Mouse (Mus musculus): Measurements from ENCODE around the gene Eid1. TPM values are rescaled to one million over a fixed set of nuclear protein-coding genes. Genes with fewer than 3 reads are reported as not detected.

The Eid1 gene
- polyA plus RNA-seq, 1 experiment from 2014 or later = 147 TPM

DNA sequence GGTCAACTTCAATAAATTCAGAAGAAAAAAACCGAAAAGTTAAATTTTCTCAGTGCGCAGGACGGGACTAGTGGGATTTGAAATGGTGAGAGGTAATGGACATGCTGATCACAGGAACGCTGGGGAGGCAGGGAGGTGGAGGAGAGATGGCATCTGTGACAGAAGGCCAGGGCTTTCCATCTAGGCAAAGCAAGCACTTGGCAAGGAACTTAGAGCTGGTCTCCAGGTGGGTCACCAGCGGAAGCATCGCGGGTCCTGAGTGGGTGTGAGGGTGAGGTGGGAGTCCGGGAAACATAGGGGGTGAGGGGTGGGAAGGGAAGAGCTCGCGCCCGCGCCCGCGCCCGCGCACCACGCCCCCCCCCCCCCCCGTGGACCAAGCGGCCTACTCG is 333 bp upstream of the Eid1 start:
- Histone ChIP-seq H3K9me3 (no peaks in the 10 kb centered on the region), H3K36me3 (no peaks in the 10 kb centered on the region), H3K4me1 (no peaks in the 10 kb centered on the region), H3K27me3 (replicated peaks) (no peaks in the 10 kb centered on the region), H3K4me3 (replicated peaks) (peak overlapping the region; percentile 85), H3K9ac (peak overlapping the region; percentile 6; the same call in 1 of the 2 replicates), H3K4me2 (peak overlapping the region; percentile 68), H3K27ac (peak overlapping the region; percentile 91)
- no peak for ATAC-seq (ENCODE audit: insufficient read depth, low FRiP score, low read depth)
- 24% methylated on average over 8 of the region's 20 CpGs for WGBS

GRCm38 (mm10) chr2:125681811-125682210 is 8.9 kb downstream of the Eid1 start:
- H3K9me3 ChIP-seq = no peaks in the 10 kb centered on the region
- 56% methylated on average over 9 of the region's 9 CpGs for WGBS
- no peak for ATAC-seq (ENCODE audit: insufficient read depth, low FRiP score, low read depth)

DNA sequence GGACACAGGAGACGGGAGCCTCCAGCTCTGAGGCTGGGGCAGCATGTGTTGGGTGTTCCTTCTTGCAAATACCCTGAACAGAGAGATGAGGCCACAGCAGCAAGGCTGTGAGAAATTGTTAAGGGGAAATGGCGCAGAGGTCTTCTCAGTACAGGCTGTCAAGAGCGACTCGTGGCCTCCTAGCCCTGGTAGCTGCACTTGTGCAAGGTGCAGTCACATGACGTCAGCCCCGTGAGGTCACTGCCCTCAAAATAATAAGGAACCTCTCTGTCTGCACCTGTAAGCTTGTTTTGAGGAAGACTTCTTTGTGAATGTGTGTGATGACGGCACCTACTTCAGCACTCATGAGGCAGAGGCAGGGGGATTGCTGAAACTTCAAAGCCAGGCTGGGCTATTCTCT is 11.0 kb downstream of the Eid1 start:
- WGBS = 78% methylated on average over 7 of the region's 7 CpGs
- no peak overlapping the region for H3K4me2 ChIP-seq
- no peak overlapping the region for H3K4me3 ChIP-seq (replicated peaks)
- no peaks in the 10 kb centered on the region for H3K36me3 ChIP-seq
- 0 out of 2 replicates have a peak, but pooled peaks cover 6% of the 10 kb centered on the region for H3K27me3 ChIP-seq (replicated peaks)
- no peak overlapping the region for H3K27ac ChIP-seq
- H3K9ac ChIP-seq = no peak overlapping the region
- ATAC-seq (ENCODE audit: insufficient read depth, low FRiP score, low read depth) = no peak
- H3K9me3 ChIP-seq = no peaks in the 10 kb centered on the region
- H3K4me1 ChIP-seq = no peaks in the 10 kb centered on the region

More at GRCm38 (mm10) chr2:125681811-125682210, 8.9 kb downstream of the Eid1 start:
- Histone ChIP-seq H3K4me1 (no peaks in the 10 kb centered on the region), H3K27ac (no peak overlapping the region), H3K9ac (no peak overlapping the region), H3K4me2 (no peak overlapping the region; the same call in 1 of the 2 replicates), H3K36me3 (no peaks in the 10 kb centered on the region), H3K27me3 (replicated peaks) (0 out of 2 replicates have a peak, but pooled peaks cover 6% of the 10 kb centered on the region), H3K4me3 (replicated peaks) (no peak overlapping the region)

DNA sequence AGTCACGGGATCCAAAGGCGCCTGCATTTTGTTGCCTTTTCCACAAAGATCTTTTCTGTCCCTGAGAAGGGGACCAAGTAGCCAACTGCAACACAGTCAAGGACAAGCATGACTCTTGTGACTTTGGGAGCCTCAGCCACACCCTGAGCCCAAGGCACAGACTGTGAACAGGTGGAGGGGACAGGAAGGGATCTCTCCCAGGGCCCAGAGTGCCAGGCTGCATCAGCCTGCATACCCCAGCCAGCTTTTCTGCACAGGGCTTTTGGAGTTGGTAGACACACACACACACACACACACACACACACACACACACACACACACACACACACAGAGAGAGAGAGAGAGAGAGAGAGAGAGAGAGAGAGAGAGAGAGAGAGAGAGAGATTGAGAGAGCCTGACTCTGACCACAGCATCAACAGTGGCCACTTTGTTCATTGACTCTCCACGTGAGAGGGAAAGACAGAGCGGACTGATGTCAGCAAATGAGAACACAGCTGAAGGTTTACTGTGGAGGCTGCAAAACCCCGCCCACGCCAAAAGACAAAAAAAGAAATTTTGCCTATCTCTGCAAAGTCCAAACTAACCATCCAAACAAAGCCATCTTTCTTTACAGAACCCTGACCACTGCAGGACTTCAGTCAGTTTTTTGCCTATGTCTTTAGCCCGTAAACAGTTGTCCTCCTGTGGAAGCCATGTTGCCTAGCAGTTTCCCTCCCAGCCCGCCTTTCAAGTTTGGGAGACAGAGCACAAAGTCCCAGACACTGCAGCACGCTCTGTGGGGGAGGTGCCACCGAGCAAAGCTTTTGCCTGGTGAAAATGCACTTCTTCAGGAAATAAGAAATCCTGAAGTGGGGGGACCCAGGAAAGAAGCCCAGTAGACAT is 11.9 kb downstream of the Eid1 start:
- peak overlapping the region; percentile 13; the same call in 1 of the 2 replicates for H3K27ac ChIP-seq
- 59% methylated on average over 10 of the region's 10 CpGs for WGBS
- H3K9ac ChIP-seq = no peak overlapping the region
- ATAC-seq (ENCODE audit: insufficient read depth, low FRiP score, low read depth) = 0 out of 2 replicates have a peak, but pooled peaks have one; percentile 24
- H3K4me1 ChIP-seq = no peaks in the 10 kb centered on the region
- no peak overlapping the region for H3K4me2 ChIP-seq
- no peaks in the 10 kb centered on the region for H3K36me3 ChIP-seq
- H3K27me3 ChIP-seq (replicated peaks) = 0 out of 2 replicates have a peak, but pooled peaks cover 6% of the 10 kb centered on the region
- H3K9me3 ChIP-seq = no peaks in the 10 kb centered on the region
- no peak overlapping the region for H3K4me3 ChIP-seq (replicated peaks)

- Histone ChIP-seq H3K27me3 (replicated peaks) (no peaks in the 10 kb centered on the region), H3K9ac (no peak overlapping the region), H3K9me3 (no peaks in the 10 kb centered on the region), H3K4me3 (replicated peaks) (no peak overlapping the region), H3K4me1 (no peaks in the 10 kb centered on the region), H3K4me2 (no peak overlapping the region), H3K27ac (0 out of 2 replicates have a peak overlapping the region, but pooled peaks have one; percentile 13), H3K36me3 (no peaks in the 10 kb centered on the region)
- ATAC-seq (ENCODE audit: insufficient read depth, low FRiP score, low read depth) = peak; percentile 67
- 54% methylated on average over 9 of the region's 9 CpGs for WGBS
Measured at GRCm38 (mm10) chr2:125685441-125686150, 12.7 kb downstream of the Eid1 start.

GRCm38 (mm10) chr2:125692010-125692409 is 19.1 kb downstream of the Eid1 start:
- H3K9ac ChIP-seq = no peak overlapping the region
- no peaks in the 10 kb centered on the region for H3K36me3 ChIP-seq
- no peak overlapping the region for H3K4me3 ChIP-seq (replicated peaks)
- no peaks in the 10 kb centered on the region for H3K27me3 ChIP-seq (replicated peaks)
- no peak overlapping the region for H3K4me2 ChIP-seq
- H3K4me1 ChIP-seq = no peaks in the 10 kb centered on the region
- no peak overlapping the region for H3K27ac ChIP-seq
- 50% methylated on average over 2 of the region's 2 CpGs for WGBS
- no peaks in the 10 kb centered on the region for H3K9me3 ChIP-seq
- no peak for ATAC-seq (ENCODE audit: insufficient read depth, low FRiP score, low read depth)

DNA sequence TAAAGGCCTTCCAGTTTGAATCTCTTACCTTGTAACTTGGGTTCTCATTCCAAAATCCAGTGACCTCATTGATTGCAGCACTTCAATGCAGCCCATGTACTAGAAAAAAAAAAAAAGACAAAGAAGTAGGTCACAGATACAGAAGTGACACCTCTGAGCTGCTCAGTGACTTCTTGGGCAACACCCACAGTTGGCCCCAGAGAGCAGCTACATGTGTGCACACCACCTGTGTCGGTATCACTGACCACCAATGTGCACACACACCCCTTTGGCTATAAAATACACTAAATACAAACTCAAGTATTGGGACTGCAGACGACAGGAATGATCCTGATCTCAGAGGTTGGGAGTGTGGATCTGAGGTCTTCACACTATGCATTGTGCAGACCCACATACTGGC is 21.9 kb downstream of the Eid1 start:
- H3K4me3 ChIP-seq (replicated peaks) = no peak overlapping the region
- H3K27ac ChIP-seq = no peak overlapping the region
- 77% methylated on average over 2 of the region's 2 CpGs for WGBS
- no peak for ATAC-seq (ENCODE audit: insufficient read depth, low FRiP score, low read depth)
- no peaks in the 10 kb centered on the region for H3K4me1 ChIP-seq
- no peaks in the 10 kb centered on the region for H3K9me3 ChIP-seq
- H3K9ac ChIP-seq = no peak overlapping the region
- no peaks in the 10 kb centered on the region for H3K27me3 ChIP-seq (replicated peaks)
- no peaks in the 10 kb centered on the region for H3K36me3 ChIP-seq
- no peak overlapping the region for H3K4me2 ChIP-seq

DNA sequence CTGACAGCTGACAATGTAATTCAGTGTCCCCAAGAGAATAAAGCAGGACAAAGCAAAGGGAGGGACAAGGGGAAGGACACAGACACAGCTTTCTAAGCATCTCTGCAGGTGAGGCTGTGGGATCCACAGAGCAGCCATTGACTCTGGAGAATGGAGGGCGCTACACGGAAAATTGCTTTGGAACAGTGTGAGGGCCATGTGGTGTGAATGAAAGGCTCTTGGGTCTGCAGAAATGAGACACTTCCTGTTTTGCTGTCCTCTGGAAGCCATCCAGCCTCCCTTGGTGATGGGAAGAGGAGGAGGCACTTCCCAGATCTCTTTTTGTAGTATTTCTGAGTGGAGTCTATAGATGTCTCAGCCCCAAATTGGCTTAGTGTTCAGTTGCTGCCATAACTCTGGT is 23.3 kb downstream of the Eid1 start:
- H3K4me3 ChIP-seq (replicated peaks) = no peak overlapping the region
- no peaks in the 10 kb centered on the region for H3K4me1 ChIP-seq
- no peaks in the 10 kb centered on the region for H3K36me3 ChIP-seq
- H3K4me2 ChIP-seq = no peak overlapping the region
- H3K9me3 ChIP-seq = no peaks in the 10 kb centered on the region
- no peak overlapping the region for H3K9ac ChIP-seq
- peak; percentile 22; the same call in 1 of the 2 replicates for ATAC-seq (ENCODE audit: insufficient read depth, low FRiP score, low read depth)
- no peak overlapping the region for H3K27ac ChIP-seq
- no peaks in the 10 kb centered on the region for H3K27me3 ChIP-seq (replicated peaks)
- WGBS = 62% methylated on average over 2 of the region's 2 CpGs

DNA sequence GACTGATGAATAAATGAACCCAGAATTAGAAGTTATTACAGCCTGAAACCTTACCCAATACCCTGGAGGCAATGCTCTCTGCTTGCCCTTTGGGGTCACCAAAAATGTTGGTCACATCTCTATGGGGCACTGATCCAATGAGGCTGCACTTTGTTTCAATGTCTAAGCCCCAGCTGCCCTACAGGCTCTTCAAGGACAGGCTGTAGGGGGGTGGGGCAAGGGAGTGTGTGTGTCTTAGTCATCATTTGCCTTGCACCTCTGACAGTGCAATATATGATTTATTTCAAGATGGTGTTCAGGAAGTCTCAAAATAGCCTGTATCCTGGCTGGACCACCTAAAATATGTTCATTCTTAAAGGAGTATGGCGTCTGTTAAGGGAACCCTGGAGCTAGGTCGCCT is 28.7 kb downstream of the Eid1 start:
- 83% methylated on average over 2 of the region's 2 CpGs for WGBS
- Histone ChIP-seq H3K36me3 (no peaks in the 10 kb centered on the region), H3K4me2 (no peak overlapping the region), H3K4me3 (replicated peaks) (no peak overlapping the region), H3K9ac (no peak overlapping the region), H3K27ac (no peak overlapping the region), H3K9me3 (no peaks in the 10 kb centered on the region), H3K4me1 (no peaks in the 10 kb centered on the region), H3K27me3 (replicated peaks) (no peaks in the 10 kb centered on the region)
- ATAC-seq (ENCODE audit: insufficient read depth, low FRiP score, low read depth) = no peak

GRCm38 (mm10) chr2:125702851-125703250 is 30.0 kb downstream of the Eid1 start:
- Histone ChIP-seq H3K27ac (no peak overlapping the region), H3K36me3 (no peaks in the 10 kb centered on the region), H3K27me3 (replicated peaks) (no peaks in the 10 kb centered on the region), H3K9me3 (no peaks in the 10 kb centered on the region), H3K4me2 (no peak overlapping the region), H3K4me1 (no peaks in the 10 kb centered on the region), H3K4me3 (replicated peaks) (no peak overlapping the region), H3K9ac (no peak overlapping the region)
- 73% methylated on average over 2 of the region's 2 CpGs for WGBS
- ATAC-seq (ENCODE audit: insufficient read depth, low FRiP score, low read depth) = no peak

DNA sequence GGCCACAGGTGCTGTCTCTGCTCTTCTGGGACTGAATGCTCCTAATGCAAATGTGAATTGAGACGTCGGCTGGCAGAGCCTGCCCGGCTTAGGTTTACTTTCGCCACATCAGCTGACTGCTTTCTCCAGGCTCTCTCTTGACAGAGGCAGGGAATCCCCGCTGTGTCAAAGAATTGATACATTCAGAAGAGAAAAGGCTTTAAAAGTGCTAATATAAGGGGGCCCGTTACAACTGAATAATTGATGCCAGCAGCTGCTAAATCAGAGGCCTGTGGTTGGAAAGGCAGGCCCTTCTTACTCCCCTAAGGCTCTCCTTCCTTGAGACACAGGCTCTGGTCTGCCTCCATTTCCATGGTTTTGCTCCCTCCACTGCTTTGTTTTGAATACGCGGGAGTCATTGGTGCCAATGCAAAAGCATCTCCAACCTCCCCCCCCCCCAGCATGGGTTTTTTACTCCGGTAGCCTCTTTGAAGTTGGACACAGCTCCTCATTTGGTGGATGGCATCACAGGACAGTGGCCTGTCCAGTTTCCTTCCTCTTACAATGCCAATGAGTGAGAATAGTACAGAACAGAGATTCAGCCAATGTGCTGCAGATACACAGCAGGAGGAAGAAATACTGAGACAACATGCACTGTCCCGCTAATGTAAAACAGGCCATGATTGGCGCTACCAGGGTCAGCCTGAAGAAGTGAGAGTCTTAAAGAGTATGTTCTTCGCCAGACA is 32.2 kb downstream of the Eid1 start:
- H3K36me3 ChIP-seq = no peaks in the 10 kb centered on the region
- H3K9ac ChIP-seq = no peak overlapping the region
- no peaks in the 10 kb centered on the region for H3K27me3 ChIP-seq (replicated peaks)
- H3K4me2 ChIP-seq = no peak overlapping the region
- H3K4me3 ChIP-seq (replicated peaks) = no peak overlapping the region
- ATAC-seq (ENCODE audit: insufficient read depth, low FRiP score, low read depth) = no peak
- H3K4me1 ChIP-seq = no peaks in the 10 kb centered on the region
- WGBS = 67% methylated on average over 12 of the region's 12 CpGs
- no peaks in the 10 kb centered on the region for H3K9me3 ChIP-seq
- no peak overlapping the region for H3K27ac ChIP-seq

Data from stomach, embryonic 15.5 days (tissue).